Mouse (Mus musculus): ENCODE measurements around the gene Pou2f3. TPM values are rescaled to one million over a fixed set of nuclear protein-coding genes. Genes with fewer than 3 reads are reported as not detected.
A peak's percentile ranks its signal among the peaks of the same experiment; 100 is the strongest.

The Pou2f3 gene
- polyA plus RNA-seq, 1 experiment from 2014 or later = not detected

- Histone ChIP-seq H3K4me2 (ENCODE audit: low read length) (peak overlapping the region; percentile 74), H3K27me3 (ENCODE audit: control insufficient read depth, insufficient read depth, low read depth, low read length) (no peaks in the 10 kb centered on the region), H3K27ac (ENCODE audit: low read length) (peak overlapping the region; percentile 69), H3K36me3 (ENCODE audit: control insufficient read depth, insufficient read depth, low read length) (no peaks in the 10 kb centered on the region), H3K4me1 (ENCODE audit: control insufficient read depth, insufficient read depth, low read length) (peaks cover 12% of the 10 kb centered on the region), H3K9ac (ENCODE audit: low read depth, low read length) (peak overlapping the region; percentile 92), H3K9me3 (replicated peaks; ENCODE audit: control insufficient read depth, low read length, poor library complexity, severe bottlenecking) (no peaks in the 10 kb centered on the region), H3K4me3 (ENCODE audit: low read depth, low read length) (peak overlapping the region; percentile 76)
- WGBS = 11% methylated on average over 12 of the region's 12 CpGs
- ATAC-seq = no peak
Measured at GRCm38 (mm10) chr9:43115431-43116133, 94.6 kb downstream of the Pou2f3 start.

- Histone ChIP-seq H3K4me1 (ENCODE audit: control insufficient read depth, insufficient read depth, low read length) (peaks cover 12% of the 10 kb centered on the region), H3K9ac (ENCODE audit: low read depth, low read length) (no peak overlapping the region), H3K9me3 (replicated peaks; ENCODE audit: control insufficient read depth, low read length, poor library complexity, severe bottlenecking) (no peaks in the 10 kb centered on the region), H3K36me3 (ENCODE audit: control insufficient read depth, insufficient read depth, low read length) (no peaks in the 10 kb centered on the region), H3K4me2 (ENCODE audit: low read length) (no peak overlapping the region), H3K27me3 (ENCODE audit: control insufficient read depth, insufficient read depth, low read depth, low read length) (no peaks in the 10 kb centered on the region), H3K4me3 (ENCODE audit: low read depth, low read length) (no peak overlapping the region), H3K27ac (ENCODE audit: low read length) (no peak overlapping the region)
- no peak for ATAC-seq
- WGBS = 93% methylated on average over 4 of the region's 4 CpGs
Measured at GRCm38 (mm10) chr9:43114833-43115232, 95.3 kb downstream of the Pou2f3 start.

GRCm38 (mm10) chr9:43110286-43110980 is 99.7 kb downstream of the Pou2f3 start:
- no peaks in the 10 kb centered on the region for H3K27me3 ChIP-seq (ENCODE audit: control insufficient read depth, insufficient read depth, low read depth, low read length)
- H3K4me3 ChIP-seq (ENCODE audit: low read depth, low read length) = no peak overlapping the region
- no peaks in the 10 kb centered on the region for H3K36me3 ChIP-seq (ENCODE audit: control insufficient read depth, insufficient read depth, low read length)
- no peak overlapping the region for H3K27ac ChIP-seq (ENCODE audit: low read length)
- H3K9me3 ChIP-seq (replicated peaks; ENCODE audit: control insufficient read depth, low read length, poor library complexity, severe bottlenecking) = no peaks in the 10 kb centered on the region
- no peak overlapping the region for H3K9ac ChIP-seq (ENCODE audit: low read depth, low read length)
- WGBS = 83% methylated on average over 8 of the region's 8 CpGs
- H3K4me1 ChIP-seq (ENCODE audit: control insufficient read depth, insufficient read depth, low read length) = peaks cover 5% of the 10 kb centered on the region
- no peak for ATAC-seq
- H3K4me2 ChIP-seq (ENCODE audit: low read length) = no peak overlapping the region

GRCm38 (mm10) chr9:43109125-43109524 is 101.0 kb downstream of the Pou2f3 start:
- ATAC-seq = no peak
- Histone ChIP-seq H3K4me2 (ENCODE audit: low read length) (no peak overlapping the region), H3K4me3 (ENCODE audit: low read depth, low read length) (no peak overlapping the region), H3K9ac (ENCODE audit: low read depth, low read length) (no peak overlapping the region), H3K9me3 (replicated peaks; ENCODE audit: control insufficient read depth, low read length, poor library complexity, severe bottlenecking) (no peaks in the 10 kb centered on the region), H3K36me3 (ENCODE audit: control insufficient read depth, insufficient read depth, low read length) (no peaks in the 10 kb centered on the region), H3K27ac (ENCODE audit: low read length) (no peak overlapping the region), H3K4me1 (ENCODE audit: control insufficient read depth, insufficient read depth, low read length) (peaks cover 8% of the 10 kb centered on the region), H3K27me3 (ENCODE audit: control insufficient read depth, insufficient read depth, low read depth, low read length) (no peaks in the 10 kb centered on the region)
- WGBS = 85% methylated on average over 7 of the region's 7 CpGs

- Histone ChIP-seq H3K4me2 (ENCODE audit: low read length) (no peak overlapping the region), H3K9ac (ENCODE audit: low read depth, low read length) (no peak overlapping the region), H3K27ac (ENCODE audit: low read length) (no peak overlapping the region), H3K27me3 (ENCODE audit: control insufficient read depth, insufficient read depth, low read depth, low read length) (no peaks in the 10 kb centered on the region), H3K36me3 (ENCODE audit: control insufficient read depth, insufficient read depth, low read length) (no peaks in the 10 kb centered on the region), H3K9me3 (replicated peaks; ENCODE audit: control insufficient read depth, low read length, poor library complexity, severe bottlenecking) (no peaks in the 10 kb centered on the region), H3K4me3 (ENCODE audit: low read depth, low read length) (no peak overlapping the region), H3K4me1 (ENCODE audit: control insufficient read depth, insufficient read depth, low read length) (peaks cover 12% of the 10 kb centered on the region)
- 82% methylated on average over 3 of the region's 3 CpGs for WGBS
- ATAC-seq = no peak
Measured at GRCm38 (mm10) chr9:43108721-43109120, 101.4 kb downstream of the Pou2f3 start.

GRCm38 (mm10) chr9:43108081-43108480 is 102.1 kb downstream of the Pou2f3 start:
- Histone ChIP-seq H3K4me3 (ENCODE audit: low read depth, low read length) (no peak overlapping the region), H3K4me1 (ENCODE audit: control insufficient read depth, insufficient read depth, low read length) (peaks cover 18% of the 10 kb centered on the region), H3K27ac (ENCODE audit: low read length) (no peak overlapping the region), H3K9me3 (replicated peaks; ENCODE audit: control insufficient read depth, low read length, poor library complexity, severe bottlenecking) (no peaks in the 10 kb centered on the region), H3K36me3 (ENCODE audit: control insufficient read depth, insufficient read depth, low read length) (no peaks in the 10 kb centered on the region), H3K9ac (ENCODE audit: low read depth, low read length) (no peak overlapping the region), H3K4me2 (ENCODE audit: low read length) (no peak overlapping the region), H3K27me3 (ENCODE audit: control insufficient read depth, insufficient read depth, low read depth, low read length) (no peaks in the 10 kb centered on the region)
- WGBS = 79% methylated on average over 1 of the region's 1 CpGs
- no peak for ATAC-seq

- WGBS = 66% methylated on average over 5 of the region's 5 CpGs
- Histone ChIP-seq H3K27me3 (ENCODE audit: control insufficient read depth, insufficient read depth, low read depth, low read length) (no peaks in the 10 kb centered on the region), H3K27ac (ENCODE audit: low read length) (no peak overlapping the region), H3K4me1 (ENCODE audit: control insufficient read depth, insufficient read depth, low read length) (peaks cover 23% of the 10 kb centered on the region), H3K9me3 (replicated peaks; ENCODE audit: control insufficient read depth, low read length, poor library complexity, severe bottlenecking) (no peaks in the 10 kb centered on the region), H3K36me3 (ENCODE audit: control insufficient read depth, insufficient read depth, low read length) (no peaks in the 10 kb centered on the region), H3K4me3 (ENCODE audit: low read depth, low read length) (no peak overlapping the region), H3K4me2 (ENCODE audit: low read length) (no peak overlapping the region), H3K9ac (ENCODE audit: low read depth, low read length) (no peak overlapping the region)
- ATAC-seq = no peak
Measured at GRCm38 (mm10) chr9:43107555-43107954, 102.6 kb downstream of the Pou2f3 start.

GRCm38 (mm10) chr9:43107187-43107517 is 103.0 kb downstream of the Pou2f3 start, which contains the start of gene Arhgef12:
Gene Arhgef12, minus strand, starts transcription at chr9:43107239.
- peak within 1 kb of the TSS; percentile 87 for H3K4me2 ChIP-seq (ENCODE audit: low read length)
- WGBS = 34% methylated on average over 10 of the region's 10 CpGs

More at GRCm38 (mm10) chr9:43107187-43107517, 103.0 kb downstream of the Pou2f3 start, which contains the start of gene Arhgef12:
- no peaks in the 10 kb centered on the region for H3K9me3 ChIP-seq (replicated peaks; ENCODE audit: control insufficient read depth, low read length, poor library complexity, severe bottlenecking)
- H3K27me3 ChIP-seq (ENCODE audit: control insufficient read depth, insufficient read depth, low read depth, low read length) = no peaks in the 10 kb centered on the region
- peak within 1 kb of the TSS; percentile 94 for H3K4me3 ChIP-seq (ENCODE audit: low read depth, low read length)
- ATAC-seq = no peak
- no peaks in the 10 kb centered on the region for H3K36me3 ChIP-seq (ENCODE audit: control insufficient read depth, insufficient read depth, low read length)
- H3K27ac ChIP-seq (ENCODE audit: low read length) = peak within 1 kb of the TSS; percentile 89; the same call in 1 of the 2 replicates
- H3K4me1 ChIP-seq (ENCODE audit: control insufficient read depth, insufficient read depth, low read length) = peaks cover 27% of the 10 kb centered on the region
- H3K9ac ChIP-seq (ENCODE audit: low read depth, low read length) = peak within 1 kb of the TSS; percentile 90; the same call in 1 of the 2 replicates
